Mouse (Mus musculus) limb, embryonic 11.5 days (tissue): Measurements from ENCODE around the gene Tmbim4. TPM values are rescaled to one million over a fixed set of nuclear protein-coding genes. Genes with fewer than 3 reads are reported as not detected.
A peak's percentile ranks its signal among the peaks of the same experiment; 100 is the strongest.

Source experiments
- ATAC-seq: fragments of 200-750 bp; cut with Nextera tagmentation; 2 replicates; pipeline ENCODE4 v1.8.0; 2017; ENCODE audit warnings: low read depth; ENCODE audit not compliant: insufficient number of reproducible peaks, low FRiP score, low TSS enrichment
- DNase-seq: peaks from one replicate; pipeline ENCODE4 v3.0.0-alpha.2; 2015; ENCODE audit warnings: low spot score
- H3K27ac ChIP-seq: fragments of 300-500 bp; sonication (generic); replicated peaks from 2 replicates; pipeline ENCODE4 v1.5.1; 2014; ENCODE audit warnings: low read depth, mild to moderate bottlenecking, low read length
- H3K27me3 ChIP-seq: fragments of 300-500 bp; sonication (generic); 2 replicates; pipeline ENCODE4 v1.6.1; 2014; ENCODE audit warnings: mild to moderate bottlenecking, low read length, mixed read lengths; ENCODE audit not compliant: control insufficient read depth, insufficient read depth
- H3K36me3 ChIP-seq: fragments of 300-500 bp; sonication (generic); 2 replicates; pipeline ENCODE4 v1.6.1; 2014; ENCODE audit warnings: mild to moderate bottlenecking, low read length, moderate library complexity, mixed read lengths; ENCODE audit not compliant: control insufficient read depth, insufficient read depth
- H3K4me1 ChIP-seq: fragments of 300-500 bp; sonication (generic); 2 replicates; pipeline ENCODE4 v1.6.1; 2014; ENCODE audit warnings: low read length, mixed read lengths; ENCODE audit not compliant: control insufficient read depth, insufficient read depth
- H3K4me2 ChIP-seq: fragments of 300-500 bp; sonication (generic); 2 replicates; pipeline ENCODE4 v1.6.1; 2014; ENCODE audit warnings: low read depth, mild to moderate bottlenecking, moderate library complexity; ENCODE audit not compliant: severe bottlenecking
- H3K4me3 ChIP-seq: fragments of 300-500 bp; sonication (generic); 2 replicates; pipeline ENCODE4 v1.5.1; 2014; ENCODE audit warnings: low read depth, low read length
- H3K9ac ChIP-seq: fragments of 300-500 bp; sonication (generic); 2 replicates; pipeline ENCODE4 v1.6.1; 2014; ENCODE audit warnings: mild to moderate bottlenecking, low read length
- H3K9me3 ChIP-seq: fragments of 300-500 bp; sonication (generic); 2 replicates; pipeline ENCODE4 v1.6.1; 2016; ENCODE audit warnings: low read length; ENCODE audit not compliant: control insufficient read depth
- WGBS: fragments of 180-500 bp; shearing (Covaris S2); extraction: QIAGEN DNeasy Blood & Tissue Kit; methylation state at CpG from one replicate; pipeline ENCODE4 v1.1.7; 2014; 5-methylcytosine and 5-hydroxymethylcytosine counted together
- polyA plus RNA-seq: library from polyadenylated mRNA; unstranded; fragments of >200 nt; fragmentation: Nextera tagmentation; extraction: Ambion mirVana; gene quantifications from 2 replicates; pipeline ENCODE4 v1.2.1, GENCODE M21; 2014

The Tmbim4 gene
- polyA plus RNA-seq, 1 experiment from 2014 or later = 73.9 TPM

DNA sequence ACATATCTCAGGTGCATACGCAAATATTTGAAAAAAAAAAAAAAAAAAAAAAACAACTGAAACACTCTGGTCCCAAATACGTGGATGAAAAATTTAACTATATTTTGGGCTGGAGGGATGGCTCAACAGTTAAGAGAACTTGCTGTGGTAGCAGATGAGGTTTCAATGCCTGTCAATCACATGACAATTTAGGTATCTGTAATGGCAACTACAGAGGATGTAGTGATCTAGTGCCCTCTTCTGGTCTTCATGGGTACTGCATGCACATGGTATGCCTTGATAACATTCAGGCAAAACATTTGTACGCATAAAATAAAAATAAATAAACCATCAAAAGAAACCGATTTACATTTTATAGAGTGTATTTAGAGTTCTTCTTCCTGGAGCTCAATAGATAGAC lies 69.4 kb downstream of the Tmbim4 start:
- Histone ChIP-seq H3K9me3 (no peaks in the 10 kb centered on the region), H3K4me2 (no peak overlapping the region), H3K9ac (no peak overlapping the region), H3K4me3 (no peak overlapping the region), H3K27ac (no peak overlapping the region; the same call in 1 of the 2 replicates), H3K27me3 (no peaks in the 10 kb centered on the region), H3K36me3 (no peaks in the 10 kb centered on the region), H3K4me1 (peaks cover 27% of the 10 kb centered on the region)
- 71% methylated on average over 4 of the region's 4 CpGs for WGBS
- ATAC-seq (no peak), DNase-seq (peak; percentile 77)

DNA sequence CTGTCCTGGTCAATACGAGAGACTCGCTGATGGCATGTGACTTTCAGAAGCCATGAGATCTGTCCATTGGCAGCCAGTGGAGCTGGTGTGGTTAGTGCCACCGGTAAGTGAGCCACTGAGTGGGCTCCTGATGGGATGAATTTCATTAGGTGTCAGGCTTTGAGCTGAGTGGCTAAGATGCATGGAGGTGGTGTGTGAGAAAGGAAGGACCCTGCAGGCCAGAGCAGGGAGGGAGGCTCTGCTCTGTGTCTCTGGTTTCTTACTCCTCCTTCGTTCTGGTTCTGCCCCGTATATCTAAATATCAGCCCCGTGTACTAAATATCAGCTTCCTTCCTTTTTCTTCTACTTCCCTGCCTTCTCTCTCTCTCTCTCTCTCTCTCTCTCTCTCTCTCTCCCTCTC lies 69.9 kb downstream of the Tmbim4 start:
- H3K4me1 ChIP-seq = peaks cover 30% of the 10 kb centered on the region
- H3K27me3 ChIP-seq = no peaks in the 10 kb centered on the region
- H3K36me3 ChIP-seq = no peaks in the 10 kb centered on the region
- H3K9ac ChIP-seq = no peak overlapping the region
- 68% methylated on average over 6 of the region's 6 CpGs for WGBS
- no peak overlapping the region for H3K4me3 ChIP-seq
- H3K27ac ChIP-seq = peak overlapping the region; percentile 38; the same call in 1 of the 2 replicates
- H3K4me2 ChIP-seq = no peak overlapping the region
- no peak for ATAC-seq
- DNase-seq = no peak
- H3K9me3 ChIP-seq = no peaks in the 10 kb centered on the region

DNA sequence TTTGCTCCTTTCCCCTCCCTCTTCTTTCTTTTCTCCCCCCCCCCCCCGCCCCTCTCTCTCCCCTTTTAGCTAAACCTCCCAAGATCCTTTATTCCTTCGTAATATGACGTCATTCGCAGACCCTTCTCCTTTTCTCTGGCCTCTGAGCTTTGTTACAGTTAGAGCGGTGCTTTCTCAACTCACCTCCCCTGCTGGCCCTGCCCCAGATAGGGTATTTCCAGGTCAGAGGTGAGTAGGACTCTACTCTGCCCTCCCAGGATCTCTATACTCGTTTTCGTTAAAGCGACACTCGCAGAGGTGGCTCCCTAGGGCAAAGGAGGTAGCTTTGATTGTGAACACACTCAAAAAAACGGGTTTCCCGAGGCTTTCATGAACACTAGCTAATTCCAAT lies 70.5 kb downstream of the Tmbim4 start:
- WGBS = 8% methylated on average over 10 of the region's 11 CpGs
- Histone ChIP-seq H3K4me1 (peaks cover 32% of the 10 kb centered on the region), H3K36me3 (no peaks in the 10 kb centered on the region), H3K9ac (peak overlapping the region; percentile 22), H3K4me3 (no peak overlapping the region), H3K27ac (peak overlapping the region; percentile 79), H3K4me2 (peak overlapping the region; percentile 29; the same call in 1 of the 2 replicates), H3K27me3 (no peaks in the 10 kb centered on the region), H3K9me3 (no peaks in the 10 kb centered on the region)
- DNase-seq = no peak
- peak; percentile 41; the same call in 1 of the 2 replicates for ATAC-seq

DNA sequence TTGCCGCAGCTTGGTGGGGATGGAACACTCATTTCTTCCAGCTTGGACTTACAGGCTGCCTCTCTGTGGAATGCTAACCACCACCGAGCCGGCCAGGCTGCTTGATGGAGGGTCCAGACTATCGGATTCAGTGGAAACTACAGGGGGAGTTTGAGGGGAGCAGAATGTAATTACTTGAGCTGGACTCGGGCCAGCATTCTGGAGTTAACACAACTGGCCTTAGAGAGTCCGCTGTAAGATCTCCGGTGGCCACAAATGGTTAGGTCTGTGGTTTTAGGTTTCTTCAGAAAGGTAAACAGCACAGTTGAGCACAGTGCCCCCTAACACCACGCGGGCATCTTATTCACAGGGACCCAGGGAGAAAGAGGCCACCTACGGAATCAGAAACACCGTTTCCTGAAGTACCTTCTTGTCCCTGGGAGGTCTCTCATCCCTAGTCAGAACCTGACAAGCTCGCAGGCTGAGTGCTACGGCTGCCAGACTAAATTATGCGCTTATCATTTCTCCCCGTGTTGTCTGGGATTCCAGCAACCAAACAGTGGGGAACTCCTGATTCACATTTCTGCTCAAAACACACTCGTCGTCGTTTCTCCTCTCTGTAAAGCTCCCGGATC lies 71.0 kb downstream of the Tmbim4 start:
- ATAC-seq (peak; percentile 80), DNase-seq (peak; percentile 73)
- Histone ChIP-seq H3K4me3 (no peak overlapping the region), H3K36me3 (no peaks in the 10 kb centered on the region), H3K4me2 (peak overlapping the region; percentile 29), H3K9me3 (no peaks in the 10 kb centered on the region), H3K4me1 (peaks cover 32% of the 10 kb centered on the region), H3K27ac (peak overlapping the region; percentile 79), H3K27me3 (no peaks in the 10 kb centered on the region), H3K9ac (peak overlapping the region; percentile 22)
- 12% methylated on average over 19 of the region's 19 CpGs for WGBS

DNA sequence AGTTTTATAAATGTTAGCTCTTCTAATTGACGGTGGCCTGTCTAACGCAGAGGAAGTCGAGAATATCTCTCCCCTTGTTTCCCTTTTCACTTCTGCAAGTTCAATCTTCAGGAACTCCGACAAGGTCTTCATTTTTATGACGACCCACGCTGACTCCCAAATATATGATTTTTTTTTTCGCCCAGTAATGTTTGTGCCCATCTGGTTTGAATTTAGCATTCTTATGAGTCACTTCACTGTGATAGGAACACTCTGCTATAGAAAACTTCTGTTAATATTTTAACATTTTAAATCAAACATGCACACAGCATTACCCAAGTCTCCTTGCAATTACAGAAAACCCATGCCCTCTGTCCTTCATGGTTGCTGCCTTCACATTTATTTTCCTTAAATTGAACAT lies 71.9 kb downstream of the Tmbim4 start:
- ATAC-seq = no peak
- Histone ChIP-seq H3K9me3 (no peaks in the 10 kb centered on the region), H3K27me3 (no peaks in the 10 kb centered on the region), H3K27ac (peak overlapping the region; percentile 53; the same call in 1 of the 2 replicates), H3K36me3 (no peaks in the 10 kb centered on the region), H3K4me2 (no peak overlapping the region), H3K9ac (no peak overlapping the region), H3K4me3 (no peak overlapping the region), H3K4me1 (peaks cover 32% of the 10 kb centered on the region)
- WGBS = 22% methylated on average over 7 of the region's 7 CpGs
- no peak for DNase-seq

Other genes starting within 250 kb of the Tmbim4 start
- gene Helb, start 88.6 kb upstream of the Tmbim4 start, polyA plus RNA-seq = 5.5 and 6.2 TPM in 2 replicates
- 0.63 and 0.91 TPM in 2 replicates for gene Irak3, start 540 bp downstream of the Tmbim4 start, polyA plus RNA-seq
- 64.1 and 68.8 TPM in 2 replicates for gene Llph, start 25.5 kb downstream of the Tmbim4 start, polyA plus RNA-seq